In the genomic region with DNA sequence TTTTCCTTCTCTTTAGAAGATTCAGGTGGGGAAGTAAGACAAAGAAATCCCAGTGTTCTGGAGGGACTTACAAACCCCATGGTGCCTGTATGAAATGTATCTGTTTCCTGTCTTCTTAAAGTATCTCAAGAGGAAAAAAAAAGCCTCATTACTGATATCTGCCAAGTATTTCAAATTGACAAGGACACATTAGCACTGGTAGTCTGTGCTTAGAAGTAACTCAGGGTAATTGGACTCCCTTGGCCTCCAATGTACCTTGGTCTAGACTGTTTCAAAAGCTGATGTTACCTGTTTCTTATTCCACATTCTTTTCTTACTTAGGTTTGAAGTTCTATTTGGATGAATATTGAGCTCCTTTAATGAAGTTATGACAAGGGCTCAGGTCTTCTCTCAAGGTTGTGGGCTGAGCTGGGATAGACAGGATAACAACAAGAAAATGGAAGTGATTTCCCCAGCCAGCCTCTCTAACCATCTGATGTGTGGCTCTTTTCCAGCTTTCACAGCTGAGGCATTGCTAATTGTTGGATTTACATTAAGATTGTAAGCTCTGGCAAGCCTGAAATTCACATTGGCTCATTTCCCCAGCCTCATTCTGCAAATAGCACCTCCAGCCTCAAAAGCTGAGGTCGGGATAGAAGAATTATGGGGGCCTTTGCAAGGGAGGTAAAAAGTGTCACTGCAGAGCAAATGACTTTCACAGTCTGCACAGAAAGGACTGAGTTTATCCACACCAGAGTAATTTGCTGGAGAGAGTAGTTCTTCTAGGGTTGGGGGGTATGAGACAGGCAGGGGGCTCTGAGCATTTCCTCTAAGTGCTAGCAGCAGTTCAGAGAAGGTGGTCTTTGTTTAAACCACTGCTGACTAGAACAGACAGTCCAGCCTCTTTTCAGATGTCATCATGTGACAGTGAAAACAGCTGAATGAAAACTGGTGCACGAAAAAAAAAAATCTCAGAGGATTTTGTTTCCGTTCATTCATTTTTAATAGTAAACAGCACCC, we compare ENCODE assay signal across 10 mouse cellular contexts.
A peak's percentile ranks its signal among the peaks of the same experiment; 100 is the strongest.
DNase-seq lines count a peak whose midpoint lies in the region; ATAC-seq and TF ChIP-seq lines count a peak whose summit lies in the region.
"Had no signal": no experiment of that assay in that cellular context is flagged by ENCODE, and none has a peak within 500 bp of the region (broad histone marks: within the 10 kb centered on the region; RNA-seq: fewer than 3 reads in every experiment).

No protein-coding gene starts in this region.

- no peaks in the 10 kb centered on the region for H3K27me3 ChIP-seq in embryonic facial prominence, embryonic 11.5 days (ENCODE audit: control insufficient read depth, insufficient read depth, low read length)
- no peaks in the 10 kb centered on the region for H3K27me3 ChIP-seq in neural tube, embryonic 13.5 days
- no peaks in the 10 kb centered on the region for H3K27me3 ChIP-seq in heart, adult 2 months (ENCODE audit: control insufficient read depth, insufficient read depth, low read length)

- no peaks in the 10 kb centered on the region for H3K79me2 ChIP-seq in heart, adult 2 months (replicated peaks; ENCODE audit: control insufficient read depth, insufficient read depth, low read length)

- H3K9ac ChIP-seq in embryonic facial prominence, embryonic 11.5 days (replicated peaks; ENCODE audit: low read length): no peak overlapping the region
- H3K9ac ChIP-seq in neural tube, embryonic 13.5 days: no peak overlapping the region
- H3K9ac ChIP-seq in heart, adult 2 months (ENCODE audit: low read depth, low read length): no peak overlapping the region

- H3K9me3 ChIP-seq in embryonic facial prominence, embryonic 11.5 days (replicated peaks; ENCODE audit: control insufficient read depth, low read length): no peaks in the 10 kb centered on the region
- H3K9me3 ChIP-seq in neural tube, embryonic 13.5 days: no peaks in the 10 kb centered on the region

- intact Hi-C loops in heart, adult 2 months (cut with DNase I): no loop called here

- no peaks in the 10 kb centered on the region for H3K36me3 ChIP-seq in embryonic facial prominence, embryonic 11.5 days (replicated peaks; ENCODE audit: control insufficient read depth, insufficient read depth, low read depth, low read length)
- H3K36me3 ChIP-seq in neural tube, embryonic 13.5 days: no peaks in the 10 kb centered on the region
- no peaks in the 10 kb centered on the region for H3K36me3 ChIP-seq in heart, adult 2 months (ENCODE audit: control insufficient read depth, insufficient read depth, low read length)

- H3K4me3 ChIP-seq in embryonic facial prominence, embryonic 11.5 days (ENCODE audit: low read depth, low read length): no peak overlapping the region
- no peak overlapping the region for H3K4me3 ChIP-seq in neural tube, embryonic 13.5 days
- no peak overlapping the region for H3K4me3 ChIP-seq in heart, adult 2 months

- no peak overlapping the region for H3K4me2 ChIP-seq in embryonic facial prominence, embryonic 11.5 days (ENCODE audit: low read depth, low read length)
- H3K4me2 ChIP-seq in neural tube, embryonic 13.5 days: no peak overlapping the region; the same call in 1 of the 2 replicates

- DNase-seq in embryonic facial prominence, embryonic 11.5 days (ENCODE audit: low spot score): peak; percentile 17
- DNase-seq in layer of hippocampus, postnatal 36 days: peak; percentile 17 to 29
- no peak for DNase-seq in heart, adult 2 months
- no peak for DNase-seq in embryo, embryonic 9.5 days (ENCODE audit: extremely low spot score)
- DNase-seq in heart, adult 18-20 months: no peak
- DNase-seq: adrenal gland, postnatal 10 days; cerebellum, postnatal 36 days; thymus, postnatal 4 days had no signal

- H3K4me1 ChIP-seq in embryonic facial prominence, embryonic 11.5 days (ENCODE audit: control insufficient read depth, insufficient read depth, low read length): no peaks in the 10 kb centered on the region
- peaks cover 39% of the 10 kb centered on the region for H3K4me1 ChIP-seq in neural tube, embryonic 13.5 days (replicated peaks)
- H3K4me1 ChIP-seq in heart, adult 2 months (ENCODE audit: control insufficient read depth, insufficient read depth, low read length): no peaks in the 10 kb centered on the region

- no peak for TF ChIP-seq EP300 in heart, adult 2 months (IDR thresholded peaks at IDR 0.05; ENCODE audit: insufficient read depth, low read depth, low read length)

- TF ChIP-seq POLR2A in heart, adult 2 months (IDR thresholded peaks at IDR 0.05; ENCODE audit: insufficient read depth, low read depth, low read length): no peak

- no peak for ATAC-seq in embryonic facial prominence, embryonic 11.5 days (replicated peaks; ENCODE audit: insufficient number of reproducible peaks, low FRiP score, low TSS enrichment, low read depth)
- peak; percentile 91 for ATAC-seq in frontal cortex, adult (ENCODE audit: low TSS enrichment)
- ATAC-seq in neural tube, embryonic 13.5 days (ENCODE audit: low read depth): peak; percentile 65; the same call in 1 of the 2 replicates

- no peak overlapping the region for H3K27ac ChIP-seq in embryonic facial prominence, embryonic 11.5 days (replicated peaks; ENCODE audit: low read depth, low read length)
- peak overlapping the region; percentile 68 for H3K27ac ChIP-seq in neural tube, embryonic 13.5 days (replicated peaks)
- H3K27ac ChIP-seq in heart, adult 2 months: no peak overlapping the region

- 32% methylated on average over 3 of the region's 3 CpGs for WGBS in embryonic facial prominence, embryonic 11.5 days
- 36% methylated on average over 3 of the region's 3 CpGs for WGBS in neural tube, embryonic 13.5 days
- 56% methylated on average over 3 of the region's 3 CpGs for WGBS in heart, adult 2 months

- no peak for TF ChIP-seq CTCF in heart, adult 2 months (IDR thresholded peaks at IDR 0.05)

Comparison
In these comparisons a context has a peak if more than half of its experiments do, and no peak if none do; other contexts are left out.
1. DNase-seq: peak in embryonic facial prominence, embryonic 11.5 days (single experiment) and layer of hippocampus, postnatal 36 days (2 of 2); none in heart, adult 2 months (0 of 2), embryo, embryonic 9.5 days (single experiment) and heart, adult 18-20 months (0 of 2).